Mouse (Mus musculus) olfactory bulb, adult 2 months (tissue): ENCODE measurements around the gene Chrna9.

Experiments
- CTCF ChIP-seq: fragments of 200-500 bp; IDR thresholded peaks from 2 replicates; pipeline ENCODE4 v1.5.1; 2012; ENCODE audit warnings: low read depth, mild to moderate bottlenecking, low read length, moderate library complexity; ENCODE audit not compliant: insufficient read depth
- POLR2A ChIP-seq: fragments of 200-500 bp; IDR thresholded peaks from 2 replicates; pipeline ENCODE4 v1.6.1; 2012; ENCODE audit warnings: mild to moderate bottlenecking, low read depth, low read length, moderate library complexity; ENCODE audit not compliant: insufficient read depth

DNA sequence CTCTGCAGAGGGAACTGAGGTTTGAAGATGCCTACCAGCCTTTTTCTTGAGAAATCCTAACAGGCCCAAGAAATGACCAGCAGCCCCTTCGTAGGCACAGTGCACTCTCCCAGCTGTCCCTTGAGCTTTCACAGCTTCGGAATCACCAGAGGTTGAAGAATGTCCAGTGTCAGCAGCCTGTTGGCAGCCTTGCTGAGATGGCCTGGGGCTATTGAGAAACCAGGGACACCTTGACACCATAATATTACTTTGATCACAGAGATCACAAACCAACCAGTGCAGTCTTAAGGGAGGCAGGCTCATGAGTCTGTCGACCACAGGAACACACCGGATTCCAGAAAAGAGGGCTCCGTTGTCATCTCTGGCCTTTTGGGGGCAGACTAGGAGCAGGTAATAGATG lies 66.5 kb downstream of the Chrna9 start:
- TF ChIP-seq POLR2A (no peak), CTCF (no peak)
